Mouse (Mus musculus): Measurements from ENCODE around the gene Dqx1. TPM values are rescaled to one million over a fixed set of nuclear protein-coding genes. Genes with fewer than 3 reads are reported as not detected.
A peak's percentile ranks its signal among the peaks of the same experiment; 100 is the strongest.

The Dqx1 gene
- polyA plus RNA-seq, 1 experiment, result 48.6 TPM

DNA sequence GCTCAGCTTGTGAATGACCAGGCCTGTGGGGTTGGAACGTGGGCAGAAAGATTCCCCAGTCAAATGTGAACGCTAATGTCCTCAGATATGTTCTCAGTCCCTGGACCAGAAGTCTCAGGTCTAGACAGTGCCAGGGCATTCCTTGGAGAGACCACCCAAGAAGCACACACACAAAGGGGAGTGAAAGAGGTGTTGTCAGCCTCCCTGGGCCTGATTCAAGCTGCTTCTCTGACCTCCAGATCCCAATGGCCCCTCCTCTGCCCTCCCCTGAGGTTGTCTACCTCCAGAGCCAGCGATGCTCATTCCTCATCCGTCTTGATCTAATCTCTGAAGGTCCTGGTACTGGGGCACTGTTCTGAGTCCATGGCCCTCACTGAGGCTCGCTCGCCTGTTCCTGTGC is 14.1 kb upstream of the Dqx1 start:
- 79% methylated on average over 6 of the region's 6 CpGs for WGBS
- H3K4me1 ChIP-seq (ENCODE audit: control insufficient read depth, insufficient read depth, insufficient read length, low read length), result peaks cover 11% of the 10 kb centered on the region
- H3K27ac ChIP-seq (ENCODE audit: insufficient read depth, low read depth, low read length), result no peak overlapping the region
- H3K27me3 ChIP-seq (ENCODE audit: control insufficient read depth, insufficient read depth, low read length), result no peaks in the 10 kb centered on the region
- H3K4me3 ChIP-seq (ENCODE audit: low read depth, low read length), result no peak overlapping the region
- H3K36me3 ChIP-seq (ENCODE audit: control insufficient read depth, insufficient read depth, low read length), result no peaks in the 10 kb centered on the region
- TF ChIP-seq POLR2A (IDR thresholded peaks at IDR 0.05; ENCODE audit: low read depth, low read length), result no peak

DNA sequence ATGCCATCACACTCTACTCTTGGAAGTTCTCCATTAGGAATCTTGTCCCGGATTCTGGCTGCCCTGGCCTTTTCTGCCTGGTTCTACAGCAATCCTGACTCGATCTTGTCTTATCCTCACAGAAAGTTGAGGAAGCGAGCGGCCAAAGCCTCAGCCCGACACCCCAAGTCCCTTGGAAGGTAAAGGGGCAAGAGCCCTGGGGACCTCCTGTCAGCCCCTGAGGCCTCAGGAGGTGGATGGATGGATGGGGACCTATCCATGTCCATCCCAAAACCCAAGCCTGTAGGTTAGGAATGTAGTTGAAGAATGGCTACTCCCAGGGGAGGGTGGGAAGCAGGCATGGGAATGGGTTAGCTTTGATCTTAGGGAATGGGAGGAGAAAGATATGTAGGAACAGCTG is 13.7 kb upstream of the Dqx1 start:
- no peak for TF ChIP-seq POLR2A (IDR thresholded peaks at IDR 0.05; ENCODE audit: low read depth, low read length)
- TF ChIP-seq CTCF (IDR thresholded peaks at IDR 0.05; ENCODE audit: extremely low read depth, insufficient read length, insufficient replicate concordance, low read depth, low read length), result no peak
- 92% methylated on average over 5 of the region's 5 CpGs for WGBS
- Histone ChIP-seq H3K4me1 (ENCODE audit: control insufficient read depth, insufficient read depth, insufficient read length, low read length) (peaks cover 8% of the 10 kb centered on the region; the same call in 1 of the 2 replicates), H3K27ac (ENCODE audit: insufficient read depth, low read depth, low read length) (no peak overlapping the region), H3K27me3 (ENCODE audit: control insufficient read depth, insufficient read depth, low read length) (no peaks in the 10 kb centered on the region), H3K4me3 (ENCODE audit: low read depth, low read length) (no peak overlapping the region), H3K36me3 (ENCODE audit: control insufficient read depth, insufficient read depth, low read length) (no peaks in the 10 kb centered on the region)

DNA sequence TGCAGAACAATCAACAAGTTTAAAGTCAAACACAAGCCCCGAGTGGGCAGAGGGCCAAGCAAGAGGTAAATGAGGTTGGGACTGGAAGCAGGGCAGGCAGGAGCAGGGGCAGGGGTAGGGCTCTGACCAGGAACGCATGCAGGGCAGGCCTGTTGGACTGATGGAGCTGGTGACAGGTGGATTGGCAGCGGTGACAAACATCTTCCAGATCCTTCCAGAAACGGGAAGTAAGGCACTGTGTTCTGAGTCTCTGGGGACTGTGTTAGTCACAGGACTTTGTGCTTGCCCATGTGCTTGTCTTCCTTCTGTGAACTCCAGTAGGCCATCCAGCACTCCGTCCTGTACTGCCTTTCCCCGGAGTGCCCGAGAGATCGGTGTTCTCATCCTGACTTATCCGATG is 12.9 kb upstream of the Dqx1 start:
- no peaks in the 10 kb centered on the region for H3K36me3 ChIP-seq (ENCODE audit: control insufficient read depth, insufficient read depth, low read length)
- H3K27ac ChIP-seq (ENCODE audit: insufficient read depth, low read depth, low read length), result no peak overlapping the region
- H3K4me1 ChIP-seq (ENCODE audit: control insufficient read depth, insufficient read depth, insufficient read length, low read length), result peaks cover 8% of the 10 kb centered on the region; the same call in 1 of the 2 replicates
- H3K4me3 ChIP-seq (ENCODE audit: low read depth, low read length), result no peak overlapping the region
- H3K27me3 ChIP-seq (ENCODE audit: control insufficient read depth, insufficient read depth, low read length), result no peaks in the 10 kb centered on the region
- WGBS, result 64% methylated on average over 9 of the region's 9 CpGs
- no peak for TF ChIP-seq POLR2A (IDR thresholded peaks at IDR 0.05; ENCODE audit: low read depth, low read length)

GRCm38 (mm10) chr6:83049367-83049766 is 8.3 kb upstream of the Dqx1 start:
- H3K27ac ChIP-seq (ENCODE audit: insufficient read depth, low read depth, low read length), result no peak overlapping the region
- H3K4me3 ChIP-seq (ENCODE audit: low read depth, low read length), result no peak overlapping the region
- 0 out of 2 replicates have a peak, but pooled peaks cover 5% of the 10 kb centered on the region for H3K36me3 ChIP-seq (ENCODE audit: control insufficient read depth, insufficient read depth, low read length)
- TF ChIP-seq CTCF (IDR thresholded peaks at IDR 0.05; ENCODE audit: extremely low read depth, insufficient read length, insufficient replicate concordance, low read depth, low read length) (no peak), POLR2A (IDR thresholded peaks at IDR 0.05; ENCODE audit: low read depth, low read length) (no peak)
- peaks cover 15% of the 10 kb centered on the region; the same call in 1 of the 2 replicates for H3K4me1 ChIP-seq (ENCODE audit: control insufficient read depth, insufficient read depth, insufficient read length, low read length)
- 83% methylated on average over 10 of the region's 10 CpGs for WGBS
- no peaks in the 10 kb centered on the region for H3K27me3 ChIP-seq (ENCODE audit: control insufficient read depth, insufficient read depth, low read length)

GRCm38 (mm10) chr6:83053136-83053960 is 4.3 kb upstream of the Dqx1 start:
- Histone ChIP-seq H3K27ac (ENCODE audit: insufficient read depth, low read depth, low read length) (peak overlapping the region; percentile 14), H3K4me1 (ENCODE audit: control insufficient read depth, insufficient read depth, insufficient read length, low read length) (peaks cover 18% of the 10 kb centered on the region), H3K27me3 (ENCODE audit: control insufficient read depth, insufficient read depth, low read length) (no peaks in the 10 kb centered on the region)

GRCm38 (mm10) chr6:83054074-83054851 is 3.4 kb upstream of the Dqx1 start, which contains the start of gene Aup1:
Aup1 (plus strand) TSS chr6:83054521.
- Histone ChIP-seq H3K4me1 (ENCODE audit: control insufficient read depth, insufficient read depth, insufficient read length, low read length) (peaks cover 20% of the 10 kb centered on the region), H3K36me3 (ENCODE audit: control insufficient read depth, insufficient read depth, low read length) (peaks cover 19% of the 10 kb centered on the region), H3K27ac (ENCODE audit: insufficient read depth, low read depth, low read length) (peak within 1 kb of the TSS; percentile 65), H3K4me3 (ENCODE audit: low read depth, low read length) (peak within 1 kb of the TSS; percentile 77), H3K27me3 (ENCODE audit: control insufficient read depth, insufficient read depth, low read length) (no peaks in the 10 kb centered on the region)
- under 1% methylated on average over 64 of the region's 64 CpGs for WGBS
- TF ChIP-seq CTCF (IDR thresholded peaks at IDR 0.05; ENCODE audit: extremely low read depth, insufficient read length, insufficient replicate concordance, low read depth, low read length) (no peak), POLR2A (IDR thresholded peaks at IDR 0.05; ENCODE audit: low read depth, low read length) (peak; percentile 72)

More at GRCm38 (mm10) chr6:83053136-83053960, 4.3 kb upstream of the Dqx1 start:
- TF ChIP-seq CTCF (IDR thresholded peaks at IDR 0.05; ENCODE audit: extremely low read depth, insufficient read length, insufficient replicate concordance, low read depth, low read length), result no peak
- peak; percentile 51; the same call in 1 of the 2 replicates for TF ChIP-seq POLR2A (IDR thresholded peaks at IDR 0.05; ENCODE audit: low read depth, low read length)
- 7% methylated on average over 26 of the region's 26 CpGs for WGBS
- H3K4me3 ChIP-seq (ENCODE audit: low read depth, low read length), result peak overlapping the region; percentile 77
- peaks cover 19% of the 10 kb centered on the region for H3K36me3 ChIP-seq (ENCODE audit: control insufficient read depth, insufficient read depth, low read length)

GRCm38 (mm10) chr6:83054871-83055431 is 2.7 kb upstream of the Dqx1 start, which contains the start of gene Htra2:
Htra2 (minus strand) TSS chr6:83055273.
- under 1% methylated on average over 50 of the region's 50 CpGs for WGBS
- H3K36me3 ChIP-seq (ENCODE audit: control insufficient read depth, insufficient read depth, low read length), result peaks cover 19% of the 10 kb centered on the region
- H3K27me3 ChIP-seq (ENCODE audit: control insufficient read depth, insufficient read depth, low read length), result no peaks in the 10 kb centered on the region
- TF ChIP-seq CTCF (IDR thresholded peaks at IDR 0.05; ENCODE audit: extremely low read depth, insufficient read length, insufficient replicate concordance, low read depth, low read length) (peak; percentile 35; the same call in 1 of the 2 replicates), POLR2A (IDR thresholded peaks at IDR 0.05; ENCODE audit: low read depth, low read length) (no peak)
- H3K4me3 ChIP-seq (ENCODE audit: low read depth, low read length), result peak within 1 kb of the TSS; percentile 77
- peak within 1 kb of the TSS; percentile 65 for H3K27ac ChIP-seq (ENCODE audit: insufficient read depth, low read depth, low read length)
- H3K4me1 ChIP-seq (ENCODE audit: control insufficient read depth, insufficient read depth, insufficient read length, low read length), result peaks cover 20% of the 10 kb centered on the region

Measured in small intestine, adult 2 months (tissue).